Mouse (Mus musculus) adrenal gland, adult 8-10 months (tissue): ENCODE results near the gene Ncf2. TPM values are rescaled to one million over a fixed set of nuclear protein-coding genes. Genes with fewer than 3 reads are reported as not detected.
A peak's percentile ranks its signal among the peaks of the same experiment; 100 is the strongest.

Experiments used
- DNase-seq: peaks from one replicate; pipeline ENCODE4 v3.0.0; 2022
- total RNA-seq, 4 experiments: library from RNA; stranded (reverse); gene quantifications; 2 replicates each; pipeline ENCODE4 v1.2.4; 2022

Gene Ncf2
- total RNA-seq, 4 experiments from 2014 or later = 4.2 to 9.2 (median 8.3) TPM

DNA sequence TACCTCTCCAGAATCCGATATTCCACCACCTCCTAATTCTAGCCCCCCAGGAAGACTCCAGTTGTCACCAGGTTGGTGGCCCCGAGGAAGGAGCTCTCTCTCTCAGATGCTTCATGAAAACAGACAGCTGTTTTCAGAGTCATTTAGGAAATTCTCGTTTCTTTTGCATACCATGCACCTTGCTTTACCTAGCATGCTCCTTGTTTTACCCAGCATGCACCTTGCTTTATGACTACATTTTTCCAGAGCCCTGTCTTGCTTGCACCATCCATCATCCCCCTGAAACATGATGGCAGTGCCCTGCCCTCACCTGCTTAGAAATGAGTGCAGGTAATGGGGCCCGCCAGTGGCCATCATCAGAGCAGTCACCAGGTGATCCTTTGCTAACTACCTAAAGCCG, 31.6 kb downstream of the Ncf2 start:
- no peak for DNase-seq

DNA sequence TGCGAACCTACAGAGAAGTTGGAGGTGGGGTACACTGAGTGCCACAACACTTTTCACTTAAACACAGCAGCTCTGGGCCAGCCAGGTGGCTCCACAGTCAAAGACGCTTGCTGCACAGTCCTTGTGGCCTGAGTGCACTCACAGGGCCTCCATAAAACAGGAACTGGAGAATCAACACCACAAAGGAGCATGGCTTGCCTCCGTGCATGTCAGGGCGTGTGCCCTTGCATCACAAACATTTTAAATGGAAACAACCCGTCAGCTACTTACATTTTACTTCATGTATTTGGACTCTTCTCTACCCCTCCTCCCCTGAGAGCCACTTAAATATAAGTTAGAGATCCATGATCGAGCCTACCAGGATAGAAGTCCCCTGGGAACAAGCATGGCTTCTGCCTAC, 32.3 kb downstream of the Ncf2 start:
- no peak for DNase-seq

GRCm38 (mm10) chr1:152835061-152835460, 35.1 kb downstream of the Ncf2 start:
- DNase-seq = peak; percentile 33

DNA sequence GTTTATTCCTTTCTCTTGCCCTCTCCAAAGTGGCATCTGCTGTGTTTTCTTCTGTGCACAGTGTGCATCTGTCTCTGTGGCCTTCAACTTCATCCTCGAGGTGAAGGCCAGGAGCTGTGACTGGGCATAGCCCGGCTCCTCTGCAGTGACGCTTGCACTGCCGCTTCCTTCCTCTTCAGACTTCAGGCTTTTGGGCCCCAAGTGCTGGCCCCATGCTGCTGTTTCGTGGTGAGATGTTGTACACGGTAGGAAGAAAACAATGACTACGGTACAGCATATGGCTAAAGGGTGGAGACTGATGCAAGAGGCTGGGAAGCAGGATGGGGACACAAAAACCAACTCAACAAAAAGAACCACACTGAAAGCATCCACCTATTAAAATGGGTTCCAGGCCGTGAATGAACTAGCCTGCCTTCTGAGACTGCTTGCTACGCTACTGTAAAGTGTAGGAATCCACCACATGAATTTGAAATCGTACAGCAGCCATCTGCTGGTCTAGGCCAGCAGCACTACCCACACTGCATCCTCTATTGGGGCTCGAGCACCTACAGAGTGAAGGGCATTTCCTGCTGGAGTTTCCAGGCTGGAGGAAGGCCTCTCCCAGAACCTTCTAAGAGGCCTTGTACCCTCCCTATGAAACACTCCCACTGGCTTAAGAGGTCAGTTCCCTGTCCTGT, 38.2 kb downstream of the Ncf2 start:
- DNase-seq = no peak

DNA sequence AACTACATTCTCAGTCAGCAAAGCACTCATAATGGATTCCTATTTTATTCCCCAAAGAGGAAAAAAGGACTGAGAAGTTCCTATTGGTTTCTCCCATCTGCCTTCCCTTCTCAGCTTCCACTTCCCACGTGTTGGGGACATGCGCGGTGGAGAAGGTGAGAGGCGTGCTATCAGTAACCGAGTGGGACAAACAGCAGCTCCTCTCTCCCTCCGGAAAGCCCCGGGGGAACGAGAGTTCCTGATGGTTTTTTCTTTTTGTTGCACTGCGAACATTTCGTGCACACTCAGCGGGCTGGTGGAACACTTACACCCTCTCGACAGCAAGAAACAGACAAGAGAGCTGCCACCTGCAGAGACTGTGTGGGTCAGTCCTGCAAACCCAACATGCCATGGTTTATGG, 38.8 kb downstream of the Ncf2 start:
- DNase-seq = no peak

- DNase-seq = no peak
Measured at GRCm38 (mm10) chr1:152840343-152840742, 40.3 kb downstream of the Ncf2 start.

- no peak for DNase-seq
Measured at GRCm38 (mm10) chr1:152841057-152841456, 41.1 kb downstream of the Ncf2 start.

DNA sequence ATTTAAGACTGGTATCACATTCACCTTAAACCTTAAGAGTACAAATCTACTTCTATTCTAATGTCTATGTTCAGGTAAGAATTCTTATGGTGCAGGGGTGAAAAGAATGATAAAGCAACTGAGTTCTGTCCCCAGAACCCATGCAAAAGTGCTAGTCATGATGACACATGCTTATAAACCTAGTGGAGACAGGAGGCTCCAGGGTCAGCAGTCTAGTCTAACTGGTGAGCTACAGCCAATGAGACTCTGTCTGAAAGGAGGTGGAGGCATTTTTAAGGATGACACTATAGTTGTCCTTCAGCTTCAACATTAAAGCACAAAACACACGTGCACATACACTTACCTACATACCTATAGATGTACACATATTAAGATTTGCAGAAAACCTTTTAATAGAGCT, 44.6 kb downstream of the Ncf2 start:
- no peak for DNase-seq

DNA sequence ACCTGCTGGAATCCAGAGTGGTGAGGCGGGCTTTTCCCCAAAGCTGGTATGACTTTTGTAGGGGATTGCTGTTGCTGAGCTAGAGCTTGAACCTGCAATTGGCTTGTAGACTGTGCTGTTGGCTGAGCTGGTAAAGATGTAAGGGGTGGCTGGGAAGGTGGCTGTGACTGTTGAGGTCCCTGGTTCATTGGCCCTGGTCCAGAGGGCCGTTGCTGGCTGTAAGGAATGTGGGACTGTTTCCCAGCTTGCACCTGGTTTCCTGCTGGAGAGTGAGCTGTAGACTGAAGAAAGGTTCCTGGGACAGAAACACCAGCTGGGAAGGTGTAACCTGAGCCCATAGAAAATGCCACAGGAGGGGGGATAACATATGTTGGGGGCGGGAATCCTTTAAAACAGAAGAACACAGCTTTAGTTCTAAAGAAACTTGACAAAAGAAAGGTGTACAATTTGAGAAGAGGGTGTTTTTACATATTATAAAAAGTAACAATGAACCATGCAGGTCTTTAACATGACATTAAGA, 45.3 kb downstream of the Ncf2 start:
- no peak for DNase-seq

GRCm38 (mm10) chr1:152846856-152847255, 46.9 kb downstream of the Ncf2 start:
- DNase-seq = no peak

DNA sequence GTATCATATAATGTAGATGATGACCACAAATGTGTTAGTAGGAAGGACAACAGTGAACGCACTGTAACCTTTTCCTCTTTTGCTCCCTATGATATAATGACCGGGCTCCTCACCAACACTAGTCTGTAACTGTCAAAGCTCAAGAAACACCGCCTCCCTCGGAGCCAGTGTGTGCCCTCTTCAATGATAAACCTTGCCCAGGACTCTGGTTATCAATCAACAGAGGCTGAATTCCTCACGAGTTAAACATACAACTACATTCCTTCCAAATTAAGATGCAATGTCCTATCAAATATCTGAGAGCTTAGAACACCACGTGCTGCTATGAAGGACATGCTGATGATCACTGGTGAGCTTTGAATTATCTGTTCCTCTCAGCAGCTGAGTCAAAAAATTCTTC, 69.9 kb downstream of the Ncf2 start:
- DNase-seq = no peak

DNA sequence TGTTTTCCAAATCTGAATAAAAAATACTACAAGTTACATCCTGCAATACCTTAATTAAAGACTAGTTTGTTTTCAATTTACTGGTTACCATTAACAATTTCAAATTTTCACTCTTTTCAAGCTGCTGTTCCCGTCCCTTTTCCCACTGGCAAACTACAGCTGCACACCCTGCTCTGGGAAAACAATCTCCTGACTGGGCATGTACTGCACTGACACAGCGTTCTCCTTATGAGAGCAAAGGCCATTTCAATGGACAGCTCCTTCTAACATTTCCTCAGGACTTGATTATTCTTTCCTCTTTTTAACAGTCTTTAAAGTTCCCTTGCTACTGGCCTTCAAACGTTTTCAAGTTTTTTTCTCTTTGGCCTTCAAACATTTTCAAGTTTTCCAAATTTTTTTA, 71.0 kb downstream of the Ncf2 start:
- DNase-seq = no peak

Other genes starting within 250 kb of the Ncf2 start
- not detected for gene Apobec4, start 49.6 kb upstream of the Ncf2 start, total RNA-seq
- 10 to 100 TPM; 23.9 to 47.1 (median 32.6) TPM for gene Rgl1, start 33.8 kb upstream of the Ncf2 start, total RNA-seq
- 100 to 1,000 TPM in 2 of 4 experiments, 10 to 100 TPM in 2; 83.9 to 107 (median 101) TPM for gene Arpc5, start 33.7 kb upstream of the Ncf2 start, total RNA-seq
- gene Smg7, start 102.5 kb downstream of the Ncf2 start, total RNA-seq = 10 to 100 TPM; 48.2 to 81.5 (median 69.6) TPM
- 1 to 10 TPM; 1.5 to 3.0 (median 2.2) TPM for gene Nmnat2, start 154.8 kb downstream of the Ncf2 start, total RNA-seq